Mouse (Mus musculus) kidney, postnatal 10 days (tissue): ENCODE measurements around the gene Svop.
A peak's percentile ranks its signal among the peaks of the same experiment; 100 is the strongest.

ENCODE experiments used
- DNase-seq: peaks from one replicate; pipeline ENCODE4 v3.0.0; 2021; ENCODE audit warnings: mixed read lengths

Gene Svop

GRCm38 (mm10) chr5:114045134-114045533 lies 46.2 kb downstream of the Svop start:
- peak; percentile 44 for DNase-seq

- DNase-seq = no peak
Observed at GRCm38 (mm10) chr5:114043800-114044199, 47.6 kb downstream of the Svop start.

DNA sequence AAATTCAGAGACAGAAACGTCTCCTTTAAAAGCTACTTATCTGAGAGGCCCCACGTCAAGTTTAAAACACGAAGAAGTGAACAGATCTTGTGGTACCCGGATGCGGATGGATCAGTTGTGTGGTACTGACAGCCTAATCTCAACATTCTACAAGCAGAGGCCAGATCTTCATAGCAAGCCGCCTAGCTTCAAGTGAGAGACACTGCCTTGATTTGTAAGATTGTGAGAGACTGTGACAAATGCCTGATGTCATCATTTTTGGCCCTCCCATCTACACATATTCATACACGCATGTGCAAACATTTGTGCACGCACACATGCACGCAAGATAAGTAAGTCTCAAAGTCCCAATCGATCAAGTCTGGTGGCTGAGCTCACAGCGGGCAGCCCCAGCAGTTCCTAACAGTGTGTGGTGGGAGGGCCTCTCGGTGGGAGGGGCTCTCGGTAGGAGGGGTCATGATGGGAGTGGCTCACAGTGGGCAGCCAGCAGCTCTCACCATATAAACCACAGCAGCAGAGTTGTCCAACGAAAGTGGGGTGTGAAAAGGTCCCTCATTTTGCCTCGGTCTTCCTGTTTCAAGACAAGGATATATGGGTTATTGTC lies 49.9 kb downstream of the Svop start:
- DNase-seq = peak; percentile 73

GRCm38 (mm10) chr5:114040911-114041310 lies 50.5 kb downstream of the Svop start:
- no peak for DNase-seq

DNA sequence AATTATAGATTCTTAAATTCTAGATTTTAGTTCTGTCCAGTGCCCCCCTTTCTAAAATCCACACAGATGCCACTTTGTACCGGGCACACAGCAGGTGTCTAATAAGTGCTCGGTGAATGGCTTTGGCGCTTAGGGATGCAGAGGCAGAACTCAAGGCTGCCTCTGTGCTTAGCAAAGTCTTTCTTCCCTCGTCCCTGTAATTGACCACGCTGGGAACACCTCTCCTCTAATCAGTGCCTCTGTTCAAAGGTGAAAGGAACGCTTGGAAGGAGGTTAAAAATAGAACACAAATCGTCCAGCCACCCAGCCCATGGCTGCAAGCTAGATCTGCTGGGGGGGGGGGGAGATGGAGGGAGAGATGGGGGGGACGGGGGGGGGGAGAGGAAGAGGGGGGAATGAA lies 50.9 kb downstream of the Svop start:
- no peak for DNase-seq

GRCm38 (mm10) chr5:114035111-114035510 lies 56.3 kb downstream of the Svop start:
- DNase-seq = peak; percentile 57

GRCm38 (mm10) chr5:114034393-114034792 lies 57.0 kb downstream of the Svop start:
- DNase-seq = no peak

DNA sequence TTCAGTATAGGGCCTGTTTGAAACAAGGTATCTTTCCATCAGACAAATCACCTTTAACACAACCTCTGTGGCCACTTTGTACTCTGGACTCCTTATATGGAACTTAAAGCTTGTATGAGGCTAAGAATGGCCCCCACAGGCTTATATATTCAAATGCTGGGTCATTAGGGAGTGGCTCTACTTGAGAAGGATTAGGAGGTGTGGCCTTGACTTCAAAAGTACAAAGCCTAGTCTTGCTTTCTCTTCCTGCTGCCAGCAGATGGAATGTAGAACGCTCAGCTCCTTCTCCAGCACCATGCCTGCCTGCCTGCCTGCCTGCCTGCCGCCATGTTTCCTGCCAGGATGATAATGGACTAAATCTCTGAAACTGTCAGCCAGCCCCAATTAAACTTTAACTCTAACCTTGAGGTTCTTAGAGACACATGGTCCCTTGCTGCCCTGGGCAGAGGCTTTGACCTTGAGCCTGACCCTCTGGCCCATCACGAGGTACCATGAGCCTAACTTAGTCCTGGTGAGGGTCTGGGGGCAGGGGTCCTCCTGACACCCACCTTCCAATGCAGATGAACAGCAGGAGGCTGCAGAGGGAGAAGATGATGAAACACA lies 59.1 kb downstream of the Svop start:
- no peak for DNase-seq

DNA sequence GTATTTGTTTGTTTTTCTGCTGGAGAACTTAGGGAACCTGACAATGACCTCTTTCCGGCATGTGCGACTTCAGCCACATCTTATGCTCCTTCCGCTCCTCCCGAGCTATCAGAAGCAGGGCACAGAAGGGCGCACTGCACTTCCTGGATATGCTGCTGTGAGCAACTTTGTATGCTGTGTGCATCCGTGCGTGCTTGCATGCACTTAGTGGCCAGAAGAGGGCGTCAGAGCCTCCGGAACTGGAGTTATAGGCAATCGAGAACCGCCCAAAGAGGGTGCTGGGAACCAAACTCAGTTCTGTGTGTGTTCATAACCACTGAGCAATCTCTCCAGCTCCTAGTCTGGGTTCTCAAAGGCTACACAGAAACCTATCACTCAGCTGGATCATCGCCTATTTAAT lies 60.7 kb downstream of the Svop start:
- DNase-seq = no peak

DNA sequence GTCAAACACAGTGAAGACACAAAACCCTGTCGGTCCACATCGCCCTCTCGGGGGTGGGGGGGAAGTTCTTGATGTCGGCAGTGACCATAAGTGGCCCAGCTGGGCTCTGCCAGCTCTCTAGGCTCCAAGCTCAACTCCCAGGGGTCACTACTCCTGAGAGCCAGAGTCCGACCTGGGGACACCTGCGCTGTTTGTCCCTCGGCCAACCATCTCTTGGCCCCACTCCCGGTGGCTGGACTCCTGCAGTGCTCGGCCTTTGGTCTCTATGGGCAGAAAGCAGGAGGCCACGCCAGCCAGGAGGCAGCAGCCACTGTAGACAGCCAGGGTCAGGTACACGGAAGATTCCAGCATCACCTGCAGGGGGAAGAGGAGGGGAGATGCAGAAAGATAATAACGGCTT lies 63.3 kb downstream of the Svop start:
- DNase-seq = peak; percentile 81

DNA sequence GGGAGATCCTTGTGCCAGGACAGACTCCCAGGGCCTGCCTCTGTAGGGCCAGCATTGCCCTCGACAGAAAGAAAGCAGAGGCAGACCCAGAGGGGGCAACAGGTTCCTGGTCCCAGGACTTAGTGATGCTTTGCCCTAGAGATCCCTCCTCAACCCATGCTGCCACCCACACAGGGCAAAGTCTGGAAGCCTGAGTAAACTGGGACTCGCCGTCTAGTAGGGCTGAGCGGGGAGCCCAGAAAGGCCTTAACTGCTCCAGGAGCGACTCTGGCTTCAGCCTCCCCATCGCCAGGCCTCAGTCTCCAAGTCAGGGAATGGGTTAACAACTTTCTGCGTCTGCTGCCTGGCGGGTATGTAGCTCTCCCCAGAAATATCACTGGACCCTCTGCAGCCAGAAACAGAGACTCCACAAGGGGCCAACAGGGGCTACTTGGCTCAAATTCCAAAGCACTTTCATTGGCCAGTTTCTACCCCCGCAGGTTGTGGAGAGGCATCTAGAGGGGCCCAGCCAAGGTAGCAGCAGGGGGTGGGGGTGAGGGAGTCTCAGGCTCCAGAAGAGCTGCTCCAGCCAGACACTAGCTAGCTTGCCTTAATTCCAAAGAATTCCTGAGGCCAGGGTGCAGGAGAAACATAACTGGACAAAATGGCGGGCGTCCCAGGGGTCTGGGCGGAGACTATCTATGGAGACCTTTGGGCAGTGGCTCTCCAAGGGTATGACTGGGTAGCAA lies 64.0 kb downstream of the Svop start:
- no peak for DNase-seq

DNA sequence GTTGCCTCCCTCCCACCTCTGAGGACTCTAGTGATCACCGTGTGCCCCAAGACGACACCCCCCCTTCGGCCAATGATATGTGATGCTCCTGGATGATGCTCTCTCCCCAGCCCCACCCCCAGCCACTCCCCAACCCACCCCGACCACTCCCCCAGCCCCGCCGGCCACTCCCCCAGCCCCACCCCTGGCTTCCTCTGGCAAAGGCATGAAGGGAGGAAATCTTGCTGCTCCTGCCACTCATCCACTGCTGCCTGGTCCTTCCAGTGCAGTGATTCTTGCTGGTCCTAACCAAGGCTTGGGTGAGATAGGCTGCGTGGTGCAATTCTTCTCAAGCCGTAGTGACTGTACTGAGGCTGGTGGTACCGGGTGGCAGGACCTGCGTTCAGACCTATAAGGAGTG lies 66.5 kb downstream of the Svop start:
- DNase-seq = no peak

- no peak for DNase-seq
Observed at GRCm38 (mm10) chr5:114024390-114024789, 67.0 kb downstream of the Svop start.

- peak; percentile 61 for DNase-seq
Observed at GRCm38 (mm10) chr5:114015121-114015520, 76.2 kb downstream of the Svop start.

DNA sequence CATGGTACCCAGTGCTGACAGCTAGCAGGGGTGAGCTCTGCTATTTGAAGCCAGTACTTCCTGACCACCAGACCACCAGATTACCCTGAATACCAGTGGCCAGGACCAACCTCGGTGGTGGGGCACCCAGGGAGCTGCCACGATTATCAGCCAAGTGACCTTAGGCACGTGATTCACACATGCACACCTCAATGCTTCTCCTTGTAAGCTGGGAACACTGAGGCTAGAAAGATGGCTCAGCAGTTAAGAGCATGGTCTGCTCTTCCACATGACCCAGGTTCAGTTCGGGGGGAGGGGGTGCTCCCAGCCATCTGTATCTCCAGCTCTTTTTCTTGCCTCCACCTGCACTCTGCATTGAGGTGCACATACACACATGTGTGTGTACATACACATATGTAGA lies 82.3 kb downstream of the Svop start:
- DNase-seq = peak; percentile 31

DNA sequence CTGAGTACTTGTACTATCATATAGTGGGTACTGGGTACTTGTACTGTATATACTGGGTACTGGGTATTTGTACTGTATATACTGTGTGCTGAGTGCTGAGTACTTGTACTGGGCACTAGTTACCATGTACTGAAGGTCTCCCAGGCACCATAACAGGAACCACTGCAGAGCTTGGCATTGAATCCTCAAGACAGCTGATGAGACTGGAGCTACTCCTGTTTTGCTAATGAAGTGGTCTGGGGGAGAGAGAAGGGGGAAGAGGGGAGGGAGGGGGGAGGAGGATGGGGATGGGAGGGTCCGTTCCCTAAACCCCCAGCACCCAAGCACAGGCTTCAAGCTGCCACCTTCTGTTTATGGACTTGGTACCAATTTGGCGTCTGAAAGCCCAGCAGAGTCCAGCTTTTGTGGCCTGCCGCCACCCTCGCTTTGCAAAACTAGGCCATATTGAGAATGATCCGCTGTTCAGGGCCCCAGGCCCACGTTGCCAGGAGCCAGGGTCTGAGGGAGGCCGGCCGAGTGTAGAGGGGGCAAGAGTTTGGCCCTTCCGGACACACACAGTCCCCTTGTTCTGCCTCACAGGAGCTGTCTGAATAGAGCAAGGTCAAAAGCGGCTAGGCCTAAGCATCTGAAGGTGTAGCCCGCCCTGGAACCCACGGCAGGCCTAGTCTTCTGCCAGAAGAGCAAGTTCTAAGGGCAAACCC lies 83.5 kb downstream of the Svop start:
- no peak for DNase-seq

DNA sequence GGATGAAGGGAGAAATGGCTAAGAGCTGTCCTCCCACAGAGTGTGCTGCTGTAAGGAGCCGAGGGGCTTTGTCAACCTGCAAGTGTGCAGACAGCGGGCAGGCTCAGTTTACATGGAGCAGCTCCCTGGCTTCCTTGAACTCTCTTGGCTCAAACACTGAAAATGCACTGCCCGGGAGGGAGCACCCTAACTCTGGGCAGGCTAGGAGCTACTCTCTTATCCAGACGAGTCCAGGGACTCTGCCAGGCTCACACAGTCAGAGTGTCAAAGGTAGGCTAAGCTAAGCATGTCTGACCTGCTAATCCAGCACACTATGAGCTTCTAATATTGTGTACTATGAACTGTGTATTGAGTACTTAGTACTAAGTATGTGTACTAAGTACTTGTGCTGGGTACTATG lies 84.4 kb downstream of the Svop start:
- no peak for DNase-seq

DNA sequence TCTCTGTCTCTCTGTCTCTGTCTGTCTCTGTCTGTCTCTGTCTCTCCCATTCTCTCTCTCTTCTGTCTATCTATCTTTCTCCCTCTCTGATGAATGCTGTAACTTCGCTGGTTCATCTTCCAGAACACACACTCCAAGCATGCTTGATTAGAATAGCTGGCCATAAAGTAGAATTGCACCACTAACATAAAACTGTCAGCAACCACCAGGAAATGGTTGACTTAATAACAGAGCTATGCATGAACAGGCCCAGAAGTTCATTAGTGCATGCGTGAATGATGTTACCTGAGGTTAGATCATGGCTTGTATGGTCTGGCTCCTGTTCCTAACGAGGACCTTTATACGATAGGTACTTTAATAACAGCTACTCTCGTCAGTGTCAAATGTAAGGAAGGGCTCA lies 86.3 kb downstream of the Svop start:
- no peak for DNase-seq

- peak; percentile 37 for DNase-seq
Observed at GRCm38 (mm10) chr5:114004573-114004972, 86.8 kb downstream of the Svop start.

GRCm38 (mm10) chr5:114003542-114003941 lies 87.8 kb downstream of the Svop start, which contains the start of gene Dao:
TSS of gene Dao (plus strand) at chr5:114003703.
- DNase-seq = peak; percentile 79

- no peak for DNase-seq
Observed at GRCm38 (mm10) chr5:113999382-113999781, 92.0 kb downstream of the Svop start.

DNA sequence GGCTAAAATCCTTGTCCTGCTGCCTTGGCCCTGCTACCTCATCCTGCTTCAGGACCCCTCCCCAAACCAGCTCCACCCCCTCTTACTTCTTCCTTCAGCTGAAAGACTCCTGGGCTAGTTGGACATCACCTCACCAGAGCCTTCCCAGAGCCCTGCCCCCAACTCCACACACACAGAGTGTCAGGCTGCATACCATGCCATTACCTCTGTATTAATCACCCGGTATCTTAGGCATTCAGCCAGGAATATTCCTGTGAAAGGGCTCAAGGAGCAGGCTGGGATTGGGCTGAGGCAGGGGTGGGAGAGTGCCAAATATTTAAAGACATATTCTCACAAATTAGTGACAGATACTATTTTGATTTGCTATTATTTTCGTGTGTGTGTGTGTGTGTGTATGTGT lies 94.9 kb downstream of the Svop start:
- DNase-seq = peak; percentile 64
